Mouse (Mus musculus): Measurements from ENCODE around the gene Ppp2r5e.

Gene Ppp2r5e

GRCm38 (mm10) chr12:75596154-75597002, at the start of gene Ppp2r5e:
TSS of gene Ppp2r5e (minus strand) at chr12:75596245.
- DNase-seq (ENCODE audit: low spot score): peak; percentile 99

GRCm38 (mm10) chr12:75645780-75646179, 49.7 kb upstream of the Ppp2r5e start:
- DNase-seq (ENCODE audit: low spot score): no peak

GRCm38 (mm10) chr12:75641726-75642125, 45.7 kb upstream of the Ppp2r5e start:
- no peak for DNase-seq (ENCODE audit: low spot score)

- DNase-seq (ENCODE audit: low spot score): no peak
Measured at GRCm38 (mm10) chr12:75638345-75638744, 42.3 kb upstream of the Ppp2r5e start.

- no peak for DNase-seq (ENCODE audit: low spot score)
Measured at GRCm38 (mm10) chr12:75637103-75637502, 41.1 kb upstream of the Ppp2r5e start.

- no peak for DNase-seq (ENCODE audit: low spot score)
Measured at GRCm38 (mm10) chr12:75635771-75636430, 39.9 kb upstream of the Ppp2r5e start.

GRCm38 (mm10) chr12:75629618-75630017, 33.6 kb upstream of the Ppp2r5e start:
- no peak for DNase-seq (ENCODE audit: low spot score)

- no peak for DNase-seq (ENCODE audit: low spot score)
Measured at GRCm38 (mm10) chr12:75623292-75623691, 27.2 kb upstream of the Ppp2r5e start.

GRCm38 (mm10) chr12:75622835-75623234, 26.8 kb upstream of the Ppp2r5e start:
- no peak for DNase-seq (ENCODE audit: low spot score)

- DNase-seq (ENCODE audit: low spot score): peak; percentile 2
Measured at GRCm38 (mm10) chr12:75616841-75617240, 20.8 kb upstream of the Ppp2r5e start.

GRCm38 (mm10) chr12:75616158-75616791, 20.2 kb upstream of the Ppp2r5e start:
- DNase-seq (ENCODE audit: low spot score): peak; percentile 57

- no peak for DNase-seq (ENCODE audit: low spot score)
Measured at GRCm38 (mm10) chr12:75615556-75615955, 19.5 kb upstream of the Ppp2r5e start.

- no peak for DNase-seq (ENCODE audit: low spot score)
Measured at GRCm38 (mm10) chr12:75612711-75613110, 16.7 kb upstream of the Ppp2r5e start.

- peak; percentile 75 for DNase-seq (ENCODE audit: low spot score)
Measured at GRCm38 (mm10) chr12:75599490-75599889, 3.4 kb upstream of the Ppp2r5e start.

- DNase-seq (ENCODE audit: low spot score): no peak
Measured at GRCm38 (mm10) chr12:75598988-75599387, 2.9 kb upstream of the Ppp2r5e start.

GRCm38 (mm10) chr12:75597707-75598106, 1.7 kb upstream of the Ppp2r5e start:
- DNase-seq (ENCODE audit: low spot score): no peak

- DNase-seq (ENCODE audit: low spot score): peak; percentile 42
Measured at GRCm38 (mm10) chr12:75595291-75596153, 523 bp downstream of the Ppp2r5e start.

- DNase-seq (ENCODE audit: low spot score): peak; percentile 12
Measured at GRCm38 (mm10) chr12:75594404-75594803, 1.6 kb downstream of the Ppp2r5e start.

- DNase-seq (ENCODE audit: low spot score): no peak
Measured at GRCm38 (mm10) chr12:75593817-75594216, 2.2 kb downstream of the Ppp2r5e start.

GRCm38 (mm10) chr12:75587501-75587900, 8.5 kb downstream of the Ppp2r5e start:
- DNase-seq (ENCODE audit: low spot score): no peak

- no peak for DNase-seq (ENCODE audit: low spot score)
Measured at GRCm38 (mm10) chr12:75583776-75584175, 12.3 kb downstream of the Ppp2r5e start.

GRCm38 (mm10) chr12:75579076-75579475, 17.0 kb downstream of the Ppp2r5e start:
- DNase-seq (ENCODE audit: low spot score): no peak

Measured in embryo, embryonic 10.5 days (tissue).